Mouse (Mus musculus) CH12.LX (cell line): ENCODE measurements at regions not wholly inside any gene's neighbourhood (a gene's known extent, or its start where the extent isn't known, plus 50 kb on each side); places are given as distances from the start of the nearest gene placed in this dataset.

Experiments used
- DNase-seq: peaks from one replicate; pipeline ENCODE4 v3.0.0-alpha.2; 2013; ENCODE audit errors: extremely low read depth
- H3K27ac ChIP-seq: 2 replicates; pipeline ENCODE4 v1.5.1; 2012; ENCODE audit warnings: low read depth, mild to moderate bottlenecking, control low read depth, moderate library complexity; ENCODE audit not compliant: insufficient read depth
- H3K27me3 ChIP-seq: replicated peaks from 2 replicates; pipeline ENCODE3; 2012; ENCODE audit warnings: inconsistent platforms
- H3K36me3 ChIP-seq, 2 experiments: replicated peaks in 1 of 2; 2 replicates each; pipeline versions ENCODE3 to v1.6.1; 2012; ENCODE audit warnings: inconsistent platforms in 1 of 2, low read length in 1 of 2, mild to moderate bottlenecking in 1 of 2, mixed read lengths in 1 of 2, moderate library complexity in 1 of 2; ENCODE audit not compliant: control insufficient read depth in 1 of 2, insufficient read depth in 1 of 2
- H3K4me1 ChIP-seq, 2 experiments: 2 replicates each; pipeline ENCODE4 v1.6.1; 2012; ENCODE audit warnings: inconsistent platforms in 1 of 2, moderate library complexity in 1 of 2; ENCODE audit not compliant: insufficient read depth in 2 of 2, control insufficient read depth in 1 of 2
- H3K4me2 ChIP-seq: 2 replicates; pipeline ENCODE4 v1.6.1; 2012; ENCODE audit warnings: low read depth, mild to moderate bottlenecking, control low read depth; ENCODE audit not compliant: poor library complexity, insufficient read depth, severe bottlenecking
- H3K4me3 ChIP-seq, 3 experiments: fragments of 150-350 bp in 1 of 3; sonication (generic) in 1 of 3; replicated peaks in 1 of 3; 2 replicates each; pipeline versions ENCODE3 to v1.5.1; 2011 to 2012; ENCODE audit warnings: low read depth in 2 of 3, low read length in 2 of 3, mild to moderate bottlenecking in 2 of 3, moderate library complexity in 2 of 3, control low read depth in 1 of 3, improper control_type of control experiment in 1 of 3, inconsistent platforms in 1 of 3, mixed read lengths in 1 of 3; ENCODE audit not compliant: poor library complexity in 1 of 3
- H3K79me2 ChIP-seq: replicated peaks from 2 replicates; pipeline ENCODE4 v1.6.1; 2012; ENCODE audit warnings: mild to moderate bottlenecking, moderate library complexity; ENCODE audit not compliant: control insufficient read depth, poor library complexity, insufficient read depth, severe bottlenecking; ENCODE audit errors: extremely low read depth
- H3K9ac ChIP-seq: 2 replicates; pipeline ENCODE4 v1.6.1; 2012; ENCODE audit warnings: low read depth, mild to moderate bottlenecking, control low read depth, moderate library complexity; ENCODE audit not compliant: insufficient read depth
- H3K9me3 ChIP-seq: replicated peaks from 2 replicates; pipeline ENCODE3; 2012; ENCODE audit warnings: low read length, inconsistent platforms, mixed read lengths
- BHLHE40 ChIP-seq: IDR thresholded peaks from 2 replicates; pipeline ENCODE4 v1.6.1; 2011; ENCODE audit warnings: mild to moderate bottlenecking, low read depth, low read length, improper control_type of control experiment
- CHD1 ChIP-seq: IDR thresholded peaks from 2 replicates; pipeline ENCODE4 v1.6.1; 2012; ENCODE audit warnings: low read depth, low read length, improper control_type of control experiment, inconsistent platforms
- CHD2 ChIP-seq: IDR thresholded peaks from 2 replicates; pipeline ENCODE4 v1.6.1; 2011; ENCODE audit warnings: low read length, improper control_type of control experiment
- ELF1 ChIP-seq: IDR thresholded peaks from 2 replicates; pipeline ENCODE4 v1.6.1; 2014; ENCODE audit warnings: low read depth, mild to moderate bottlenecking, inconsistent platforms, low read length, improper control_type of control experiment
- EP300 ChIP-seq: IDR thresholded peaks from 2 replicates; pipeline ENCODE4 v1.6.1; 2011; ENCODE audit warnings: low read length, improper control_type of control experiment
- ETS1 ChIP-seq: conservative IDR thresholded peaks from 2 replicates; pipeline ENCODE4 v1.6.1; 2012; ENCODE audit warnings: low read depth, mild to moderate bottlenecking, inconsistent platforms, low read length, improper control_type of control experiment, moderate library complexity
- GABPA ChIP-seq: IDR thresholded peaks from 2 replicates; pipeline ENCODE4 v1.6.1; 2012; ENCODE audit warnings: low read depth, low read length, improper control_type of control experiment, inconsistent platforms; ENCODE audit not compliant: insufficient replicate concordance
- IRF4 ChIP-seq: IDR thresholded peaks from 2 replicates; pipeline ENCODE4 v1.6.1; 2014; ENCODE audit warnings: low read depth, mild to moderate bottlenecking, inconsistent platforms, low read length, improper control_type of control experiment
- JUN ChIP-seq: IDR thresholded peaks from 2 replicates; pipeline ENCODE4 v1.6.1; 2011; ENCODE audit warnings: low read depth, mild to moderate bottlenecking, low read length, improper control_type of control experiment, moderate library complexity; ENCODE audit not compliant: insufficient read depth
- JUND ChIP-seq: conservative IDR thresholded peaks from 2 replicates; pipeline ENCODE4 v1.6.1; 2011; ENCODE audit warnings: low read depth, low read length, improper control_type of control experiment
- MAFK ChIP-seq: IDR thresholded peaks from 2 replicates; pipeline ENCODE4 v1.6.1; 2011; ENCODE audit warnings: low read length, improper control_type of control experiment; ENCODE audit not compliant: insufficient replicate concordance
- MAZ ChIP-seq: IDR thresholded peaks from 2 replicates; pipeline ENCODE4 v1.6.1; 2012; ENCODE audit warnings: low read depth, mild to moderate bottlenecking, inconsistent platforms, low read length, improper control_type of control experiment, moderate library complexity
- NELFE ChIP-seq: IDR thresholded peaks from 2 replicates; pipeline ENCODE4 v1.6.1; 2011; ENCODE audit warnings: low read depth, low read length, improper control_type of control experiment
- NRF1 ChIP-seq: IDR thresholded peaks from 2 replicates; pipeline ENCODE4 v1.6.1; 2014; ENCODE audit warnings: low read depth, mild to moderate bottlenecking, inconsistent platforms, low read length, improper control_type of control experiment, moderate library complexity
- PAX5 ChIP-seq: IDR thresholded peaks from 2 replicates; pipeline ENCODE4 v1.6.1; 2012; ENCODE audit warnings: low read length, inconsistent platforms, mixed read lengths
- POLR2A ChIP-seq: IDR thresholded peaks from 2 replicates; pipeline ENCODE4 v1.6.1; 2011; ENCODE audit warnings: low read depth, mild to moderate bottlenecking, improper control_type of control experiment, low read length
- SMC3 ChIP-seq: IDR thresholded peaks from 2 replicates; pipeline ENCODE4 v1.6.1; 2011; ENCODE audit warnings: low read depth, low read length, improper control_type of control experiment
- UBTF ChIP-seq: IDR thresholded peaks from 2 replicates; pipeline ENCODE4 v1.6.1; 2012; ENCODE audit warnings: low read depth, mild to moderate bottlenecking, inconsistent platforms, low read length, improper control_type of control experiment, moderate library complexity
- ZC3H11A ChIP-seq: IDR thresholded peaks from 2 replicates; pipeline ENCODE4 v1.6.1; 2012; ENCODE audit warnings: low read depth, mild to moderate bottlenecking, inconsistent platforms, low read length, improper control_type of control experiment
- dilution Hi-C: fragments of 300-500 bp; cut with MboI; formaldehyde crosslinking; loops from 2 replicates; pipeline ENCODE4 v1.14.3; 2020; ENCODE audit warnings: low sequenced_read_pairs; ENCODE audit not compliant: extremely low pct_unique_long_range_greater_than_20kb, extremely low pct_ligation_motif_present
- in situ Hi-C: fragments of 300-500 bp; cut with MboI; formaldehyde crosslinking; loops from 3 replicates; pipeline ENCODE4 v1.14.3; 2019; ENCODE audit warnings: low sequenced_read_pairs, low pct_ligation_motif_present, low pct_unique_long_range_greater_than_20kb, mixed read lengths

DNA sequence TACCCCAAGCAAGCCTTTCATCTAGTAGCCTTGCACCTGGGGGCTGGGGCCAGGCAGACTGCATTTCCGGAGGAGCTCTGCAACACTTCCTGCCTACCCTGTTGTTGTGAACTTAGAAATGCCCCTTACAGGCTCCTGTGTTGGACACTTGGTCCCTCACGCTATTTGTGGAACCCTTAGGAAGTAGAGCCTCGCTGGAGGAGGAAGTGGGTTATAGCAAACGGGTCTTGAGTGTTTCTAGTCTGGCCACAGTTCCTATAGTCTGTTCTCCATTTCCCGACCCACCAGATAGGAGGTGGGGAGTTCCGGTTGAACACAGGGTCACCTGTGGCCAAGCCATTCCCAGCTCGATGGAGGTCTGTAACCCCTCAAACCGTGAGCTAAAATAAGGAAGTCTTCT is 272.7 kb downstream of the Diras2 start:
- peaks cover 5% of the 10 kb centered on the region for H3K9me3 ChIP-seq
- H3K4me1 ChIP-seq, result peaks cover under 1 to 13% of the 10 kb centered on the region in 2 experiments; a peak in 3 of 4 replicates
- H3K9ac ChIP-seq, result no peak overlapping the region
- dilution Hi-C loops (no loop called here), in situ Hi-C loops (loop anchor here (10.0 kb wide), 1 partner anchor 726 kb away; the partner anchor contains the start of gene Nfil3)
- no peak overlapping the region for H3K27ac ChIP-seq
- H3K27me3 ChIP-seq, result peaks cover 2% of the 10 kb centered on the region
- TF ChIP-seq EP300, result no peak
- no peak for TF ChIP-seq JUN
- TF ChIP-seq GABPA, result no peak
- no peak for TF ChIP-seq MAFK
- DNase-seq, result no peak
- no peak overlapping the region for H3K4me3 ChIP-seq
- no peaks in the 10 kb centered on the region for H3K36me3 ChIP-seq
- no peak overlapping the region for H3K4me2 ChIP-seq
- no peaks in the 10 kb centered on the region for H3K79me2 ChIP-seq

DNA sequence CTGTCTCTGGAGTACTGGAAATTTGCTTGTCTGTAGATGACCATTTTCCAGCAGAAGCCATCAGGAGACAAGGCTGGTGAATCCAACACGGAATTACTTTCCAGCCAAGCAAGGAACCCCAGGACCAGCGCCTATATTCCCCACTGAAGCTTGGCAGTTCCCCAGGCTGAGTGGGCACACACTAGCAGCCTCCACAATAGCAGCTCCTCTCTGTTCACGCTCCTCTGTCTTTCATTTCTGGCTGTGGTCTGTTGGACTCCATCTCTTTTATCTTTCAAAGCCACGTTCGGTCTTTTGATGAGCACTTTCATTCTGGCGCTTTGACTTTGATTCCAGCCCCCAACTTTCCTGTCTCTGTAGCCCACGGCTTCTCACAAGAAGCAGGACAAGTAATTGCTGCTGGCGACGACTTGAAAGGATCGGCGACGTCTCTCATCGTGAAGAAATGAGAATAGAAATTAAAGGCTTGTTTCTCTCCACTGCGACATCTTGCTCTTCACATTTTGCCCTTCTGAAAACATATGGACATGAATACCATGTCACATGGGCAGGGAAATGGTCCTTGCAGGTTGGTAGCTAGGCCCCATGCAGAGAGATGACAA is 268.0 kb downstream of the Diras2 start:
- dilution Hi-C loops (no loop called here), in situ Hi-C loops (no loop called here)
- Histone ChIP-seq H3K9me3 (peaks cover 6% of the 10 kb centered on the region), H3K27me3 (peaks cover 2% of the 10 kb centered on the region), H3K4me3 (no peak overlapping the region), H3K4me2 (no peak overlapping the region), H3K79me2 (no peaks in the 10 kb centered on the region), H3K4me1 (peaks cover 0 to 4% of the 10 kb centered on the region in 2 experiments; a peak in 1 of 4 replicates), H3K9ac (no peak overlapping the region)
- DNase-seq, result no peak
- TF ChIP-seq POLR2A (no peak), IRF4 (no peak), BHLHE40 (no peak), NRF1 (no peak), SMC3 (no peak), UBTF (no peak), JUND (no peak), ZC3H11A (no peak), CHD1 (no peak), ELF1 (no peak), NELFE (no peak), PAX5 (no peak), MAZ (no peak), CHD2 (no peak), JUN (no peak), ETS1 (no peak)
- TF ChIP-seq, all 38 proteins: peak for 0
- no peaks in the 10 kb centered on the region for H3K36me3 ChIP-seq
- H3K27ac ChIP-seq, result no peak overlapping the region
